Mouse (Mus musculus): ENCODE measurements around the gene Lactb.
"Not testable (repeated sequence)": the region's sequence is repeated elsewhere in the genome, so short reads cannot be mapped to it uniquely, and the experiment has no call there.

Lactb gene

DNA sequence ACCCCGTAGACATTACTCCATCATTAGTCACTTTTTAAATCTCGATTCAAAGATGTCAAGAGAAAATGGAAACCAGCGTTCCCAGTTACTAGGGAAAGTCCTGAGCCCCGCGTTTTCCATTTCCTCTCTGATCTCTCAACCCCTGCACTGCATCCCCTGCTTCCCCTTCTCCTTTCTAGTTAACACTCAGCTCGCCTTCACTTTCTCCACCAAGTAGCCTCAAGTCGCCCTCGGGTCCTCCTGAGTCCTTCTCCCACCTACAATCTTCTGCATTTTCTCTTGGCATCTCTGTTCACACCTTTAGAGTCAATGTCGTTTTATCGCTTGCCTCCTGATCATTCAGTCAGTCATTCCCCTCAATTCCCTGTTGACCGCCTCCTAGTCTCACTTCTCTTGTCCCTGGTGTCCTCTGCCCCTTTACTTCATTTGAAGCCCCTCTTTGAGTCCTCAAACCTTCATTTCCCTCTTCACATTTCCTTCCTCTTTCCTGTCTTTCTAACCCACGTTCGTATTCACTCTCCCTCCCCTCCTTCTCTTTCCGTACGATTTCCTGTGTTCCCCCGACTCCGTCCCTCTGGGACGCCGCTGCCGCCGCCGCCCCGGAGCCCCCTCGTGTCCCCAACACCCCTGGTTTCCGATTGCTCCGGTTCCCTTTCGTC lies 56.5 kb downstream of the Lactb start:
- DNase-seq = no peak

DNA sequence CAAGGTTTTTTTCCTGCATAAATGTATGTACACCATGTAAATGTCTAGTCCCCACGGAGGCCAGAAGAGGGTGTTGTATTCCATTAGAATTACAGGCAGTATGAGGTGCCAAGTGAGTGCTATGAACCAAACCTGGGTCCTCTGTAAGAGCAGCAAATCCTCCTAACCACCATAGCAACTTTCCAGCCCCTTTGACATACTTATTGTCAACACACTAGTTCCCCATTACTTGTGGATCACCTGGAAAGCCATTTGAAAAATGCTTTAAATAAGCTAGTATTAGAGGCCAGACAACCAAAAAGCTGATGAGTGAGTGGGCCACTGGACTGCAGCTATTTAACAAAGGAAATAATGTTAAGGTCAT lies 57.4 kb downstream of the Lactb start:
- no peak for DNase-seq

DNA sequence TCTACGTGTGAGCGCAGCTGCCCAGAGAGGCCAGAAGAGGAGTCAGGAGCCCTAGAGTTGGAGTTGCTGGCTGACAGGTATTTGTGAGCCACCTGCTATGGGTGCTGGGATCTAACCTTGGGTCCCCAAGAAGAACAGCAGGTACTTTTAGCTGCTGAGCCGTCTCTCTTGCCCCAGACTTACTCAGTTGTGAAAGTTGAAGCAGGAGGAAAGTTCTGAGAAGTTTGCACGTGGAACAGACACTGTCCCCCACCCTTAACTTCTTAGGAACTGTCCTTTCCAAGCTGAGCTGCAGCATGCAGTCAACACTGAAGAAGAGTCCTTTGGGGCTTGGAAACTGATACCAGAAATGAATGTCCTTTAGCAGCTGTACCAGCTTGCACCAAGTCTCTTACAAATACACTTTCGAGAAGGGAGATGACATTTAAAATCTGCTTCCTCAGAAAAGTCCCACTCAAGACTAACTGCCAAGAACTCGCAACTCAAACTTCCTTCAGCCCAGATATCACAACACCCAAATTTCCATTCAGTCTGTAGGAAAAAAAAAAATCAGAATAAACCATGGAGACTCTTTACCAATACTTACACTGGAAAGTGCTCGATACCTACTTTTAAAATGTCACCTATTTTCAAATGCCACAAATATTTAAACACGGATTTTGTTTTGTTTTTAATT lies 57.9 kb downstream of the Lactb start:
- no peak for DNase-seq

DNA sequence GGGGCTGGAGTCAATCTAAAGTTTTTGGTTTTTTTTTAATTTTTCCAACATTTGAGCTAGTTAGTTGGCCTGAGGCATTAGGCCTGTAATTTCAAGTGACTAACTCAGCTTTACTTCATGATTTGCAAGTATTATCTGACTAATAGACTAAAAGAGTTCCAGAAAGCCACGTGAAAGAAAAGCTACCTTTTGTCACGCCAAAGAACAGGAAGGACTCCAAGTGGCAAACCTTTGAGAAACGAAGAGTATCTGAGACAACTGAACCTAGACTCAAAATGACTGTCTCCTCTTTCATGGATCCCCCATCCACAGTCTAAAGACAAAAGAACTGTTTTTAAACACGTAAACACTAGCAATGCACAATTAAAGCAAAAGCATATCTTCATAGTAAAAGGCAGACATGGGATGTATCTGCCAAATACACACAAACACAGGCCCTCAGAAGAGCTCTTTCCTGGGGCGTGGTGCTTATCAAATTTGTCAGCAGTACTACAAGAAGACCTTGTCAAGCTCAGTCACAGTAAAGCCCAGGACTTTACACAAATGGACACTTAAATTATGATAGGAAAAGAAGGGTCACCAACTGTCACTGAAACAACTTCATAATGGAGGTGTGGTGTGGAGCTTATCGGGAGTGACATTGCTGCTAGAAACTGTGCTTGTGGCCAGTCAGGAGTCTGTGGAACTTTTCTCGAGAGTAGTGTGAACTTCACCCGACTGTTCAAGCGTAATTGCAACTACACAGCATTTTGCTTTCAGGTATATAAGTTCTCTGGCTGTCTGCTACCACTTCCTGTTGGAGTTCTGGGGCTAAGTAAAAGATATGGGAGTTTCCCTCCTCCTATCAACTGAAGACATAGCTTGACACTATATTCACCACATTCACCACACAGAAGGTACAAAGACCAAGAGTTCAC lies 59.2 kb downstream of the Lactb start:
- peak; percentile 36 for DNase-seq

DNA sequence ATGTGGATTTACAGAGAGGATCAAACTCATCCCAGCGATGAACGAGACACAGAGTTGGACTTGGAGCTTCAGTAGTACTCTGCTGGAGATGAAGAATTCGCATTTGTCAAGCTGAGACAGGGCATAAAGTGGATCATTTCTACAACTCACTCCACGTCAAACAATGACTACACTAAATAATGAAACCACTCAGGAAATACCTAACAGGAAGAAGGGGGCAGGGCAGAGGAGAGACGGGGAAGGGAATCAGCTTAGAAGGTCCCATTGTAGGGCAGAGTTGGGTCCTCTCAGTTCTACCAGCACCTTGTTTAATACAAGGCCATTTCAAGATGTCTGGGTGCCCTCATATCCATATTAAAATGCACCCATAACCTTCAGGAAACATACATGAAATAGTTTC lies 59.9 kb downstream of the Lactb start:
- DNase-seq = peak; percentile 56

DNA sequence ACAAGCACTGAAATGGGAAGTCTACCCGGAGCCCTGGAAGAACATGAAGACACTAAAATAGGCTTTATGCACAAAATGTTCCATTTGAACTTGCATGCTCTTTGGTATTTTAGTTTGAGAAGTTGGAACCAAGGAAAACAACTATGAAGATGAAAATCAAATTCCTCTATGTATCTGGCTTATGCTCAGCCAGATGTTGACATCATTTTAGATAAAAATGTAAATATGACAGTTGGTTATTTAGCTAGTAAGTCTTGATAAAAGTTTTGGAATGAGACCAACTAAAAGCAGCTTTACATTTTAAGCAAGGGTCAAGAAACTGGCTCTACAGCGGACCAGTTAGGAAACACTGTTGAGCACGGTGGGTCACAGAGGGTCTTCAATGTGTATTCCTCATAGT lies 60.7 kb downstream of the Lactb start:
- DNase-seq = no peak

DNA sequence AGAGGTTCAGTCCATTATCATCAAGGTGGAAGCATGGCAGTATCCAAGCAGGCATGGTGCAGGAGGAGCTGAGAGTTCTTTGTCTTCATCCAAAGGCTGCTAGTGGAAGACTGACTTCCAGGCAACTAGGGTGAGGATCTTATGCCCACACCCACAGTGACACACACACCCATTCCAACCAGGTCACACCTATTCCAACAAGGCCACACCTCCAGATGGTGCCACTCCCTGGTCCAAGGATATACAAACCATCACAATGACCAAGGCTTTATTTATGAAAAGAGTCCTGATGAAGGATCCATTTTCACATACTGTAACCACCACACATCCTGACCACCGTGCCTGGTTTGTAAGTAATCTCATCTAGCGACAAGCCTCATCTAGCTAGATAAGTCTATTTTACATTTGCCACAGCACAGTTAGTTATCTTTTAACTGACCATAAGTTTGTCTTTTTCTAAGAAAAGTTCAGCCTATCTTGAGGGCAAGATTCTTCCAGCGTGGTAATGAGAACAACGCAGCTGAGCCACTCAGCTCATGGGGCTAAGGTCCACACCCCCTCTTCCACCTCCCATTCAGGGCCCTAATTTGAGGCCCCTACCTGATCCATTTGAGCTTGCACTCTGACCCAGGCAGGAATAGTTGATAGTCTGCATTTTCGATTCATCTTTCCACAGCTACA lies 61.9 kb downstream of the Lactb start:
- not testable (repeated sequence) for DNase-seq

DNA sequence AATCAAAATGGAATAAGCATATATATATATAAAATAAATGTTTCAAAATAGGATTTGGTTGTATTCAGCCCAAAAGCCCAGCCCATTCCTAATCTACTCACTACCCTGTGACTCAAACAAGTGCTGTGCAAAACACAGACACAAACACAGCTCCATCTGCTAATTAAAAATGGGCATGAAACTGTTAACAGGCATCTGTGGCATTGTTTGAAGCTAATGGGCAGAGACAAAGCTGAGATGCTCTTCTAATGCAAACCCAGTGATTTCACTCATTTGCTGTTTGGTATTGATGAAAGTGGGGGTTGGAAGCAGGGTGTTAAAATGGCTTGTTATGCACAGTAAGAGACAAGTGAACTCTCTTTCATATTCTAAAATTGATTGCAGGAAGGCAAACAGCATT lies 63.0 kb downstream of the Lactb start:
- no peak for DNase-seq

DNA sequence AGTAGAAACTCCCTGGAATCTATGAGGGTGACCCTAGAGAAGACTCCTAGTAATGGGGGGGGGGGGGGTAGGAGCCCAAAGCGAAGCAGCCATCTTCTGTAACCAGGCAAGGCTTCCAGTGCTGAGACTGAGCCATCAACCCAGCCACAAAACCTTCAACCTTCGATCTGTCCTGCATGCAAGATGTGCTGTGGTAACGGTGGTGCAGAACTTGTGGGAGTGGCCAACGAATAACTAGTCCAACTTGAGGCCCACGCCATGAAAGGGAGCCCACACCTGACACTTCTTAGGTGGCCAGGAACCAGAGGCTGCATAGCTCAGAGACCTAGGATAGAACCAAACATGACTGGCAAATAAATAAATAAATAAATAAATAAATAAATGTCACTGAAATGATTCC lies 64.6 kb downstream of the Lactb start:
- DNase-seq = no peak

DNA sequence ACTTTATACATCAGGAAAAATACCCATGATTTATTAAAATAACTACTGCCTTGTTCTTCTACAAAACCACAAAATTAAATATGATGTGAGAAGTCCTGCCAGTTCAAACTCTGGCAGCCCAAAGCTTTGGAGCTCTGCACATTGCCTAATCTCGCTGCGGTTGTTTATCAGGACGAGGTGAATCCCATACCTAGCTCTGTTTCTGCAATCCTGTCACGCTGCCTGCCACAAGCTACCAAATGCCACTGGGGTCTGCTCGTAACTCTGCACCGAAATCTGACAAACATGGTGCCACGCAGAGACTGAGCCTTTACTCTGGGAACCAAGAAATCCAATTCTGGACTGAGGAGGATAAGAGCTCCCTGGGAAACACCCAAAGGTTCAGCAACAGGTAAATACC lies 65.4 kb downstream of the Lactb start:
- DNase-seq = no peak

DNA sequence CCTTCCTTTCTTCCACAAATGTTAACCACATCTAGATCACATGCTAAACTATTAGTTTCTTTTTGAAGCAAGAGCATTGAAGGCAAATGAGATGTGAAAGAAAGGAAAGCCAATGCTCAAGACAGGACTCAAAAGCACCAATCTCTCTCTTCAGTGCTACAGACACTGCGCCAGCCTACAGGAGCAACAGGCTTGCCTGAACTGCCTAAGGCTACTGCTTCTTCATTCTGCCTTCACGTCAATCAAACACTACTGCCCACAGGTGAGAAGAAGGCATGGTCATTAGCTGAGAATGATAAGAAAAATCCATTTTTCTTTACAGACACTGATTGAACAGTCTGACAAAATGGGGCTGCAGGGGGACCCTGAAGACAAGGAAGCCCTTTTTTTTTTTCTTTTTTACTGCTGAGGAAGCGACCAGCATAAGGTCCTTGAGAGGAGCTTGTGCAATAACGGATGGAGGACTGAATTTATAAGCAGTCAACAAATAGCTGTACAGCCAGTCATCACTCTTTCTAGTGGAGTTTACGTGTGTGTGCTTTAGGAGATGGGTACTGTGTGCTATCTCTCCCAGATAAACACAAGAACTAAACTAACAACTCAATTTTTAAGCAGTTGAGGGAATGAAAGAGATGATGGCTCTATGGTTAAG lies 67.4 kb downstream of the Lactb start:
- DNase-seq = no peak

DNA sequence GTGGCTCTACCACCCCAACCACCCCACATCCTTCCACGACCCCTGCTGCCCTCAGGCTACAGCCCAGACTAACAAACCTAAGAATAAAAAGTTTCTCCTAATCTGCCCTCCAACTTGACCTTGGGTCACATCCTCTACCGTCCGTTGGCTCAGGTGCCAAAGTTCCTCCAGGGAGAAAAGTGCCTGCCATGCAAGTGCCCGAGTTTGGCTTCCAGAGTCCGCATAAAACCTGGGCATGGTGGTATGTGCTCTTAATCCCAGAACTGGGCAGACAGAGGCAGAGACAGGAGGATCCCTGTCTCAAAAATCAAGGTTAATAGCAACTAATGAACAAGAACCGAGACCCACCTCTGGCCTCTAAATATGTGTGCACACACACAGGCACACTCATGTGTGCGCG lies 68.2 kb downstream of the Lactb start:
- no peak for DNase-seq

DNA sequence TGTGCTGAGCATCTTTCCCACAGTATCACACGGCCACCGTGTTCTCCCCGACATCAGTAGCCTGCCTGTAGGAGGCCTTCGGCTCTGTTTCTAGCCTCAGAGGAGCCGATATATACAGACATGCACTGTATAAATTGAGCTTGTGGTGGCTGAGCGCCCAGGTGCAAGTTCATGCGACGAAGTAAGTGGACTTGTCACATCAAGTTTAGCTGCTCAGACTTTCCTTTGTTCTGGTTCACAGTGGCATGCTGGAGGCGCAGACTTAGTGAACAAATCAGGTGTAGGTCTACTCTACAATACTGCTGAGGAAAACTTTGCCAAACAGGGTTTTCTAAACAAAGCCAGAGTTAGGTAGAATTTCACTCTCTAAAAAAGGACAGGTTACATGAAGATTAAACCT lies 69.3 kb downstream of the Lactb start:
- DNase-seq = no peak
